ENCODE assay signal across 9 mouse cellular contexts in the genomic region with DNA sequence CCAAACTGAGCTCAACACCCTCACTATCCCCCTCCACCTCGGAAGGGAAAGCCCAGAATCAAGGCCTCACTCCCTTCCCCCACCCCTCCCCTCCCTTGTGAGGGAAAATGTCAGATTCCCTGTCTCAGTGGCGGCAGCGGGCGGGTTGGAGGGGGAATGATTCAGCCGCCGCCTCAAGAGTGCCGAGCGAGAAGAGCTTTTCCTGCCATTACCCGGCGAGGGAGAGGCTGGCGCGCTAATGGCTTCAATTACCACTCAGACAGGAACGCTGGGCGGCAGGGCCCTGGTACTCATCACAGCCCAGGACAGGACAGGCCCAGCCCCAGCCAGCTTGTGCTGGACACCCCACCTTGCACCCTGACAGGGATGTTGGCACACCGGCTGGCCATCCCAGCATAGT. TPM values are rescaled to one million over a fixed set of nuclear protein-coding genes. Genes with fewer than 3 reads are reported as not detected.
DNase-seq lines count a peak whose midpoint lies in the region; ATAC-seq lines count a peak whose summit lies in the region.
"Had no signal": no experiment of that assay in that cellular context is flagged by ENCODE, and none has a peak within 500 bp of the region (broad histone marks: within the 10 kb centered on the region; RNA-seq: fewer than 3 reads in every experiment).

No protein-coding gene starts in this region.

- DNase-seq in heart, postnatal 25 days (ENCODE audit: low spot score) = no peak
- DNase-seq in Muller cell, postnatal 12 days (ENCODE audit: inconsistent ontology term) = peak; percentile 81
- DNase-seq in forebrain, embryonic 10.5 days (ENCODE audit: extremely low spot score, low spot score) = no peak
- no peak for DNase-seq in cerebellum, postnatal 25 days
- DNase-seq in gastrocnemius, postnatal 10 days = no peak

- peak overlapping the region; percentile 24; the same call in 1 of the 2 replicates for H3K9ac ChIP-seq in heart, embryonic 11.5 days (ENCODE audit: low read depth, low read length)
- H3K9ac ChIP-seq in lung, embryonic 15.5 days = no peak overlapping the region
- H3K9ac ChIP-seq in stomach, embryonic 16.5 days (ENCODE audit: low read length) = peak overlapping the region; percentile 52; the same call in 1 of the 2 replicates
- H3K9ac ChIP-seq: liver, embryonic 14.5 days had no signal

- no peaks in the 10 kb centered on the region; the same call in 1 of the 2 replicates for H3K36me3 ChIP-seq in heart, embryonic 11.5 days (ENCODE audit: control insufficient read depth, insufficient read depth, low read length)
- peaks cover 87% of the 10 kb centered on the region for H3K36me3 ChIP-seq in forebrain, embryonic 10.5 days (replicated peaks)
- peaks cover 24% of the 10 kb centered on the region for H3K36me3 ChIP-seq in lung, embryonic 15.5 days
- H3K36me3 ChIP-seq in stomach, embryonic 16.5 days (ENCODE audit: control insufficient read depth, insufficient read depth, low read length) = peaks cover 12% of the 10 kb centered on the region; the same call in 1 of the 2 replicates

- H3K4me2 ChIP-seq in heart, embryonic 11.5 days = peak overlapping the region; percentile 24
- H3K4me2 ChIP-seq in lung, embryonic 15.5 days = no peak overlapping the region
- H3K4me2 ChIP-seq in stomach, embryonic 16.5 days (ENCODE audit: low read depth, low read length) = no peak overlapping the region

- H3K27me3 ChIP-seq in heart, embryonic 11.5 days (ENCODE audit: control insufficient read depth, insufficient read depth, low read length) = no peaks in the 10 kb centered on the region
- H3K27me3 ChIP-seq in forebrain, embryonic 10.5 days (ENCODE audit: poor library complexity, severe bottlenecking) = no peaks in the 10 kb centered on the region
- H3K27me3 ChIP-seq in lung, embryonic 15.5 days = no peaks in the 10 kb centered on the region
- no peaks in the 10 kb centered on the region for H3K27me3 ChIP-seq in stomach, embryonic 16.5 days (ENCODE audit: control insufficient read depth, insufficient read depth, low read length)

- no peak for ATAC-seq in heart, embryonic 11.5 days (replicated peaks; ENCODE audit: insufficient number of reproducible peaks, low FRiP score, low TSS enrichment)
- no peak for ATAC-seq in lung, embryonic 15.5 days (ENCODE audit: borderline replicate concordance, extremely low read depth, low FRiP score, low TSS enrichment)
- ATAC-seq in stomach, embryonic 16.5 days (ENCODE audit: insufficient read depth, low FRiP score) = no peak

- intact Hi-C loops in heart, postnatal 25 days (cut with DNase I) = no loop called here

- peaks cover 56% of the 10 kb centered on the region for H3K4me1 ChIP-seq in heart, embryonic 11.5 days (ENCODE audit: control insufficient read depth, insufficient read depth, low read length)
- peaks cover 78% of the 10 kb centered on the region for H3K4me1 ChIP-seq in forebrain, embryonic 10.5 days
- peaks cover 73% of the 10 kb centered on the region for H3K4me1 ChIP-seq in lung, embryonic 15.5 days
- peaks cover 60% of the 10 kb centered on the region for H3K4me1 ChIP-seq in stomach, embryonic 16.5 days (ENCODE audit: control insufficient read depth, insufficient read depth, low read length)

- 22% methylated on average over 15 of the region's 15 CpGs for WGBS in heart, embryonic 11.5 days (ENCODE audit: insufficient replicate concordance)
- 48% methylated on average over 15 of the region's 15 CpGs for WGBS in forebrain, embryonic 10.5 days
- WGBS in lung, embryonic 15.5 days = 35% methylated on average over 15 of the region's 15 CpGs
- WGBS in stomach, embryonic 16.5 days = 28% methylated on average over 15 of the region's 15 CpGs

- peak overlapping the region; percentile 82 for H3K27ac ChIP-seq in heart, embryonic 11.5 days (ENCODE audit: low read depth, low read length)
- peak overlapping the region; percentile 68 for H3K27ac ChIP-seq in forebrain, embryonic 10.5 days
- H3K27ac ChIP-seq in lung, embryonic 15.5 days = peak overlapping the region; percentile 83
- peak overlapping the region; percentile 79 for H3K27ac ChIP-seq in stomach, embryonic 16.5 days (ENCODE audit: low read length)
- H3K27ac ChIP-seq: liver, embryonic 14.5 days had no signal

- no peak overlapping the region for H3K4me3 ChIP-seq in heart, embryonic 11.5 days (ENCODE audit: low read depth, low read length)
- H3K4me3 ChIP-seq in forebrain, embryonic 10.5 days = no peak overlapping the region
- no peak overlapping the region for H3K4me3 ChIP-seq in lung, embryonic 15.5 days
- no peak overlapping the region for H3K4me3 ChIP-seq in stomach, embryonic 16.5 days (replicated peaks; ENCODE audit: low read length)

- H3K9me3 ChIP-seq in heart, embryonic 11.5 days (replicated peaks; ENCODE audit: control insufficient read depth, low read length) = no peaks in the 10 kb centered on the region
- 0 out of 2 replicates have a peak, but pooled peaks cover under 1% of the 10 kb centered on the region for H3K9me3 ChIP-seq in forebrain, embryonic 10.5 days
- H3K9me3 ChIP-seq in lung, embryonic 15.5 days = no peaks in the 10 kb centered on the region
- H3K9me3 ChIP-seq in stomach, embryonic 16.5 days (replicated peaks; ENCODE audit: control insufficient read depth, low read length) = no peaks in the 10 kb centered on the region

RNA-seq across cellular contexts. Expression of a gene that starts 25.6 kb away (rescaled TPM):
- 24.5 and 26.9 TPM in 2 replicates for polyA plus RNA-seq in heart, embryonic 11.5 days (2014; fragmentation: Nextera tagmentation; extraction: Ambion mirVana)
- 10 to 100 TPM in 1 of 2 experiments, 1 to 10 TPM in 1; 9.8 to 10.2 TPM for total RNA-seq in heart, postnatal 25 days (2021)
- 99.7 and 102 TPM in 2 replicates for polyA plus RNA-seq in forebrain, embryonic 10.5 days (2016; fragmentation: Nextera tagmentation; extraction: Ambion mirVana)
- 73.4 and 82.9 TPM in 2 replicates for polyA plus RNA-seq in lung, embryonic 15.5 days (2015; fragmentation: Nextera tagmentation; extraction: Ambion mirVana)
- polyA plus RNA-seq in stomach, embryonic 16.5 days (2015; fragmentation: Nextera tagmentation; extraction: Ambion mirVana) = 86.0 and 93.0 TPM in 2 replicates
- 10 to 100 TPM; 15.9 to 21.0 TPM for total RNA-seq in gastrocnemius, postnatal 10 days (2021)
